Mouse (Mus musculus) MEL (cell line): ENCODE results near the gene Rbms3. TPM values are rescaled to one million over a fixed set of nuclear protein-coding genes. Genes with fewer than 3 reads are reported as not detected.

Experiments used
- DNase-seq: peaks from one replicate; pipeline ENCODE4 v3.0.0; 2011; ENCODE audit warnings: low read depth, low spot score
- H3K27ac ChIP-seq: 2 replicates; pipeline ENCODE4 v1.5.1; 2012; ENCODE audit warnings: low read depth, mild to moderate bottlenecking, control low read depth, low read length, moderate library complexity; ENCODE audit not compliant: control insufficient read depth
- H3K27me3 ChIP-seq, 2 experiments: fragments of 150-350 bp in 1 of 2; sonication (generic) in 1 of 2; 2 replicates each; pipeline ENCODE4 v1.6.1; 2012; ENCODE audit warnings: low read length in 2 of 2, mild to moderate bottlenecking in 2 of 2, improper control_type of control experiment in 1 of 2, moderate library complexity in 1 of 2; ENCODE audit not compliant: insufficient read depth in 2 of 2, control insufficient read depth in 1 of 2
- H3K36me3 ChIP-seq, 2 experiments: 2 replicates each; pipeline ENCODE4 v1.6.1; 2012 to 2014; ENCODE audit warnings: low read length in 2 of 2, improper control_type of control experiment in 1 of 2, inconsistent platforms in 1 of 2, mild to moderate bottlenecking in 1 of 2; ENCODE audit not compliant: insufficient read depth in 2 of 2, control insufficient read depth in 1 of 2
- H3K4me1 ChIP-seq, 2 experiments: fragments of 150-350 bp in 1 of 2; sonication (generic) in 1 of 2; 2 replicates each; pipeline ENCODE4 v1.6.1; 2012; ENCODE audit warnings: low read length in 2 of 2, improper control_type of control experiment in 1 of 2, mild to moderate bottlenecking in 1 of 2; ENCODE audit not compliant: insufficient read depth in 2 of 2, control insufficient read depth in 1 of 2
- H3K4me3 ChIP-seq, 2 experiments: fragments of 150-350 bp in 1 of 2; sonication (generic) in 1 of 2; 2 replicates each; pipeline ENCODE4 v1.5.1; 2012; ENCODE audit warnings: low read depth in 2 of 2, low read length in 2 of 2, mild to moderate bottlenecking in 2 of 2, moderate library complexity in 2 of 2, control low read depth in 1 of 2, improper control_type of control experiment in 1 of 2; ENCODE audit not compliant: control insufficient read depth in 1 of 2, insufficient read depth in 1 of 2
- H3K79me2 ChIP-seq: 2 replicates; pipeline ENCODE4 v1.6.1; 2012; ENCODE audit warnings: mild to moderate bottlenecking, low read length, moderate library complexity; ENCODE audit not compliant: control insufficient read depth, poor library complexity, insufficient read depth
- H3K9ac ChIP-seq: 2 replicates; pipeline ENCODE4 v1.6.1; 2012; ENCODE audit warnings: low read depth, mild to moderate bottlenecking, control low read depth, low read length, moderate library complexity; ENCODE audit not compliant: control insufficient read depth, poor library complexity, severe bottlenecking
- H3K9me3 ChIP-seq: fragments of 150-350 bp; sonication (generic); replicated peaks from 2 replicates; pipeline ENCODE4 v1.6.1; 2012; ENCODE audit warnings: mild to moderate bottlenecking, low read length, improper control_type of control experiment, moderate library complexity; ENCODE audit not compliant: insufficient read depth
- BHLHE40 ChIP-seq: IDR thresholded peaks from 2 replicates; pipeline ENCODE4 v1.6.1; 2012; ENCODE audit warnings: low read depth, mild to moderate bottlenecking, inconsistent platforms, low read length, improper control_type of control experiment, borderline replicate concordance
- CHD1 ChIP-seq: IDR thresholded peaks from 2 replicates; pipeline ENCODE4 v1.6.1; 2012; ENCODE audit warnings: low read depth, mild to moderate bottlenecking, inconsistent platforms, low read length, improper control_type of control experiment
- CHD2 ChIP-seq: IDR thresholded peaks from 2 replicates; pipeline ENCODE4 v1.6.1; 2011; ENCODE audit warnings: low read length, improper control_type of control experiment
- CTCF ChIP-seq, 3 experiments: IDR thresholded peaks in 2 of 3; conservative IDR thresholded peaks in 1 of 3; 2 replicates each; pipeline ENCODE4 v1.5.1; 2011 to 2012; ENCODE audit warnings: low read length in 3 of 3, low read depth in 2 of 3, mild to moderate bottlenecking in 2 of 3, improper control_type of control experiment in 1 of 3, inconsistent platforms in 1 of 3, mixed read lengths in 1 of 3, moderate library complexity in 1 of 3; ENCODE audit not compliant: control insufficient read depth in 1 of 3, insufficient read depth in 1 of 3, poor library complexity in 1 of 3, severe bottlenecking in 1 of 3
- ELF1 ChIP-seq: IDR thresholded peaks from 2 replicates; pipeline ENCODE4 v1.6.1; 2014; ENCODE audit warnings: low read depth, mild to moderate bottlenecking, inconsistent platforms, low read length, improper control_type of control experiment, moderate library complexity
- GABPA ChIP-seq: IDR thresholded peaks from 2 replicates; pipeline ENCODE4 v1.6.1; 2012; ENCODE audit warnings: low read depth, mild to moderate bottlenecking, inconsistent platforms, low read length, improper control_type of control experiment, moderate library complexity
- GATA1 ChIP-seq: IDR thresholded peaks from 2 replicates; pipeline ENCODE4 v1.6.1; 2011; ENCODE audit warnings: low read depth, low read length, improper control_type of control experiment
- MAFK ChIP-seq: IDR thresholded peaks from 2 replicates; pipeline ENCODE4 v1.6.1; 2011; ENCODE audit warnings: low read depth, mild to moderate bottlenecking, low read length, improper control_type of control experiment, borderline replicate concordance
- MAX ChIP-seq: IDR thresholded peaks from 2 replicates; pipeline ENCODE4 v1.6.1; 2011; ENCODE audit warnings: low read length, improper control_type of control experiment
- MAZ ChIP-seq: IDR thresholded peaks from 2 replicates; pipeline ENCODE4 v1.6.1; 2012; ENCODE audit warnings: low read depth, mild to moderate bottlenecking, inconsistent platforms, low read length, improper control_type of control experiment
- MYB ChIP-seq: IDR thresholded peaks from 2 replicates; pipeline ENCODE4 v1.6.1; 2011; ENCODE audit warnings: mild to moderate bottlenecking, low read depth, low read length, improper control_type of control experiment
- MYC ChIP-seq: IDR thresholded peaks from 2 replicates; pipeline ENCODE4 v1.6.1; 2011; ENCODE audit warnings: low read depth, mild to moderate bottlenecking, low read length, improper control_type of control experiment, moderate library complexity
- NELFE ChIP-seq: IDR thresholded peaks from 2 replicates; pipeline ENCODE4 v1.6.1; 2011; ENCODE audit warnings: low read depth, low read length, improper control_type of control experiment
- NRF1 ChIP-seq: IDR thresholded peaks from 2 replicates; pipeline ENCODE4 v1.6.1; 2014; ENCODE audit warnings: low read depth, mild to moderate bottlenecking, inconsistent platforms, low read length, improper control_type of control experiment, moderate library complexity; ENCODE audit not compliant: poor library complexity, insufficient read depth, severe bottlenecking
- POLR2A ChIP-seq, 2 experiments: IDR thresholded peaks; 2 replicates each; pipeline ENCODE4 v1.6.1; 2011 to 2012; ENCODE audit warnings: low read length in 2 of 2, mild to moderate bottlenecking in 2 of 2, control low read depth in 1 of 2, improper control_type of control experiment in 1 of 2, low read depth in 1 of 2, moderate library complexity in 1 of 2; ENCODE audit not compliant: control insufficient read depth in 1 of 2, insufficient read depth in 1 of 2, poor library complexity in 1 of 2
- POLR2AphosphoS2 ChIP-seq: IDR thresholded peaks from 2 replicates; pipeline ENCODE4 v1.6.1; 2011; ENCODE audit warnings: low read length, improper control_type of control experiment
- POLR2AphosphoS5 ChIP-seq: IDR thresholded peaks from 2 replicates; pipeline ENCODE4 v1.6.1; 2012; ENCODE audit warnings: low read depth, borderline replicate concordance, mild to moderate bottlenecking, inconsistent platforms, low read length, moderate library complexity, mixed read lengths
- RCOR1 ChIP-seq: IDR thresholded peaks from 2 replicates; pipeline ENCODE4 v1.6.1; 2012; ENCODE audit warnings: low read depth, mild to moderate bottlenecking, inconsistent platforms, low read length, improper control_type of control experiment
- SIN3A ChIP-seq: IDR thresholded peaks from 2 replicates; pipeline ENCODE4 v1.6.1; 2012; ENCODE audit warnings: low read length, improper control_type of control experiment, inconsistent platforms
- SMC3 ChIP-seq: IDR thresholded peaks from 2 replicates; pipeline ENCODE4 v1.6.1; 2011; ENCODE audit warnings: low read depth, low read length, improper control_type of control experiment
- TBP ChIP-seq: IDR thresholded peaks from 2 replicates; pipeline ENCODE4 v1.8.0; 2011; ENCODE audit warnings: low read depth, low read length, improper control_type of control experiment
- ZC3H11A ChIP-seq: IDR thresholded peaks from 2 replicates; pipeline ENCODE4 v1.6.1; 2012; ENCODE audit warnings: low read depth, mild to moderate bottlenecking, inconsistent platforms, low read length, improper control_type of control experiment
- ZKSCAN1 ChIP-seq: IDR thresholded peaks from 2 replicates; pipeline ENCODE4 v1.6.1; 2012; ENCODE audit warnings: low read depth, mild to moderate bottlenecking, inconsistent platforms, low read length, improper control_type of control experiment, moderate library complexity
- ZMIZ1 ChIP-seq: IDR thresholded peaks from 2 replicates; pipeline ENCODE4 v1.6.1; 2012; ENCODE audit warnings: low read depth, mild to moderate bottlenecking, inconsistent platforms, low read length, improper control_type of control experiment, moderate library complexity
- polyA plus RNA-seq, 2 experiments: library from polyadenylated mRNA; stranded (reverse) in 1 of 2; unstranded in 1 of 2; fragments of >175 nt in 1 of 2; fragments of >200 nt in 1 of 2; gene quantifications; 2 replicates each; pipeline versions ENCODE4 v1.2.1 to v1.2.4; 2012; ENCODE audit warnings: low replicate concordance in 2 of 2, low read depth in 1 of 2; ENCODE audit not compliant: insufficient read length in 2 of 2, insufficient read depth in 1 of 2, missing spikeins in 1 of 2
- total RNA-seq: library from RNA; depleted of rRNA; stranded (reverse); fragments of 300-350 nt; gene quantifications from 2 replicates; pipeline ENCODE4 v1.2.3, GENCODE M21; 2012

Rbms3 gene
- total and polyA plus RNA-seq, 3 experiments = not detected

- Histone ChIP-seq H3K36me3 (no peaks in the 10 kb centered on the region), H3K9ac (no peak overlapping the region), H3K79me2 (no peaks in the 10 kb centered on the region), H3K27ac (no peak overlapping the region), H3K9me3 (no peaks in the 10 kb centered on the region), H3K27me3 (no peaks in the 10 kb centered on the region), H3K4me3 (no peak overlapping the region), H3K4me1 (no peaks in the 10 kb centered on the region)
- TF ChIP-seq MAFK = no peak
- no peak for TF ChIP-seq CTCF (IDR thresholded peaks at IDR 0.05 in 2 of 3, conservative IDR thresholded peaks at IDR 0.05 in 1 of 3; ENCODE audit: control insufficient read depth in 1 of 3, insufficient read depth in 1 of 3, low read depth in 2 of 3, low read length in 3 of 3, poor library complexity in 1 of 3, severe bottlenecking in 1 of 3)
- TF ChIP-seq SMC3 = no peak
- TF ChIP-seq GATA1 = no peak
- no peak for TF ChIP-seq POLR2AphosphoS2
- no peak for TF ChIP-seq SIN3A
- TF ChIP-seq NELFE = no peak
- TF ChIP-seq ZC3H11A = no peak
- no peak for TF ChIP-seq MYB
- TF ChIP-seq POLR2AphosphoS5 = no peak
- no peak for TF ChIP-seq TBP
- TF ChIP-seq GABPA = no peak
- TF ChIP-seq MAX = no peak
- DNase-seq = no peak
These were observed 120.8 kb downstream of the Rbms3 start for GRCm38 (mm10) chr9:117508941-117509340.

GRCm38 (mm10) chr9:117491866-117492265 is 137.8 kb downstream of the Rbms3 start:
- Histone ChIP-seq H3K9me3 (no peaks in the 10 kb centered on the region), H3K27me3 (no peaks in the 10 kb centered on the region; a peak in 1 of 4 replicates), H3K36me3 (no peaks in the 10 kb centered on the region), H3K4me3 (no peak overlapping the region), H3K9ac (no peak overlapping the region), H3K4me1 (no peaks in the 10 kb centered on the region), H3K27ac (no peak overlapping the region), H3K79me2 (no peaks in the 10 kb centered on the region)
- DNase-seq = no peak
- no peak for TF ChIP-seq MYC
- TF ChIP-seq CHD2 = no peak
- TF ChIP-seq NRF1 = no peak
- no peak for TF ChIP-seq POLR2A (IDR thresholded peaks at IDR 0.05; ENCODE audit: control insufficient read depth in 1 of 2, insufficient read depth in 1 of 2, low read depth in 1 of 2, low read length in 2 of 2, poor library complexity in 1 of 2)
- TF ChIP-seq MAFK = no peak
- TF ChIP-seq RCOR1 = no peak
- no peak for TF ChIP-seq BHLHE40
- no peak for TF ChIP-seq ZMIZ1
- TF ChIP-seq ZKSCAN1 = no peak
- no peak for TF ChIP-seq POLR2AphosphoS2
- TF ChIP-seq CHD1 = no peak
- TF ChIP-seq MAZ = no peak
- no peak for TF ChIP-seq SIN3A
- TF ChIP-seq SMC3 = no peak
- TF ChIP-seq ZC3H11A = no peak
- TF ChIP-seq TBP = no peak
- TF ChIP-seq ELF1 = no peak
